Mouse (Mus musculus) splenic B cell, adult 2 months (primary cell): ENCODE results near the gene Rab21.

Experiments
- DNase-seq: peaks from one replicate; pipeline ENCODE4 v3.0.0-alpha.2; 2011; ENCODE audit warnings: low read depth, low spot score
- H3K27me3 ChIP-seq: 2 replicates; pipeline ENCODE4 v1.6.1; 2012; ENCODE audit warnings: mild to moderate bottlenecking, low read length, moderate library complexity, mixed read lengths; ENCODE audit not compliant: control insufficient read depth, poor library complexity, insufficient read depth, severe bottlenecking
- H3K36me3 ChIP-seq: 2 replicates; pipeline ENCODE4 v1.6.1; 2012; ENCODE audit warnings: mild to moderate bottlenecking, low read length, moderate library complexity, mixed read lengths; ENCODE audit not compliant: control insufficient read depth, poor library complexity, insufficient read depth, severe bottlenecking

Rab21 gene

DNA sequence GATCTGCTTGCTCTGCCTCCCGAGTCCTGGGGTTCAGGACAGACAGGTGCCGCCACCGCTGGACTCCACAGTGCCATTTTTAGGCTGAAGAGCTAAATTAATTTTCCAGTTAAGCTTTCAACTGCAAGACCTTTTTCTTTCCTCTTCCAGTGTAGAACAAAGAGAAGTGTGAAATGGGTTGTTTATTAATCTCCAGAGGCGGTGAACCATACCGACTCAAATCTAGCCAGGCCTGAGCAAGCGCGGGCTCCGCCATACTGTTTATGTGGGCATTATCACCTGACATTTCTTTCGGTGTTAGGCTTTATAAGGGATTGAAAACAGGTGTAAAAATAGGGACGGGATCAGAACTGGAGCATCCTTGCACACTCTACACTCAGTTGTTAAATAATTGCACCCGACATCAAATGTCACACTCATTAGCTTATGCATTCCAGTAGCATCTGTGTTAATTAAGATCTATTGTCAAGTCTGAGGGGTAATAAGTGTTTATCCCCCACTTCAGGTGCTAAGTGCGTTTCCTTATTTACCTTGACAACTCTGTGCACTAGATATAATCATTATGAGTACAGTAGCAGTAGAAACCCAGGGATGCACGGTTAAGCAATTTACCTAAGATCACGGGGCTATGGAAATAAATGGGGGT lies 1.6 kb downstream of the Rab21 start:
- Histone ChIP-seq H3K36me3 (no peaks in the 10 kb centered on the region; the same call in 1 of the 2 replicates), H3K27me3 (no peaks in the 10 kb centered on the region)
- DNase-seq: peak; percentile 37

DNA sequence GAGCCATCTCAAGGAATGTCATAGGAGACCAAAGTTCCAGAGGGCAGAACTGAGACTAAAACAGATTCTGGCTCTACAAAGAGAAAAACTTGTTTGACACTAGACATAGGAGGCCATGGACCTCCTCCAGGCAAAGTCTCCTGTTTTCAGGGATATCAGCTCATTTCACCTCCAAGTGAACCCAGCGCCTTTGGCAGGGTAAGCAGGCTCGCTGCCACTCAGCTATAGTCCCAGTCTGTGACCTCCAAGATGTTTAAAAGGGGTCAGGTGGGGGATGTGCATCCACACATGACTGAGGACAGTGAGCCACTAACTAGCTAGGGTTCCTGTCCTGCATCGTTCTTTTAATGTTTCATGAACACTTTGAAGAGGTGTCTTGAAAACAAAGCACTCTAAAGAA lies 2.7 kb downstream of the Rab21 start:
- peak; percentile 10 for DNase-seq
- H3K27me3 ChIP-seq: no peaks in the 10 kb centered on the region

DNA sequence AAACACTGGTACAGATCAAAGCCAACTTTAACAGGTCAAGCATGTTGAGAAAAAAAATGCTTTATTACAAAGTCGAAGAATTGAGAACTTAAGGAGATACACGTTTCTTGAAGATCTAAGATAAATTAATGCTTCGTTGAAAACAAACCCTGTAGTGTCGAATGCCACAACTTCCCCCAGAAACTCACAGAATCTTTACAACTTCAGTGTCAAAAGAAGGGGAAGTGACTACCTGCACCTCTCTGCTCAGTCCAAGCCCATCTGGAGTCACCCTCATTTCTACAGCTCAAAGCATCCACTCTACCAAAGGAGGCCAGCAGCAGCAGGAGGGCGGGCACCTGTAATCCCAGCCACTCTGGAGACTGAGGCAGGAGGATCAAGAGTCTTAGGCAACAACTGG lies 3.2 kb downstream of the Rab21 start:
- no peaks in the 10 kb centered on the region; the same call in 1 of the 2 replicates for H3K36me3 ChIP-seq
- H3K27me3 ChIP-seq: no peaks in the 10 kb centered on the region
- peak; percentile 83 for DNase-seq

More for the DNA sequence above, 2.7 kb downstream of the Rab21 start:
- H3K36me3 ChIP-seq: no peaks in the 10 kb centered on the region; the same call in 1 of the 2 replicates

DNA sequence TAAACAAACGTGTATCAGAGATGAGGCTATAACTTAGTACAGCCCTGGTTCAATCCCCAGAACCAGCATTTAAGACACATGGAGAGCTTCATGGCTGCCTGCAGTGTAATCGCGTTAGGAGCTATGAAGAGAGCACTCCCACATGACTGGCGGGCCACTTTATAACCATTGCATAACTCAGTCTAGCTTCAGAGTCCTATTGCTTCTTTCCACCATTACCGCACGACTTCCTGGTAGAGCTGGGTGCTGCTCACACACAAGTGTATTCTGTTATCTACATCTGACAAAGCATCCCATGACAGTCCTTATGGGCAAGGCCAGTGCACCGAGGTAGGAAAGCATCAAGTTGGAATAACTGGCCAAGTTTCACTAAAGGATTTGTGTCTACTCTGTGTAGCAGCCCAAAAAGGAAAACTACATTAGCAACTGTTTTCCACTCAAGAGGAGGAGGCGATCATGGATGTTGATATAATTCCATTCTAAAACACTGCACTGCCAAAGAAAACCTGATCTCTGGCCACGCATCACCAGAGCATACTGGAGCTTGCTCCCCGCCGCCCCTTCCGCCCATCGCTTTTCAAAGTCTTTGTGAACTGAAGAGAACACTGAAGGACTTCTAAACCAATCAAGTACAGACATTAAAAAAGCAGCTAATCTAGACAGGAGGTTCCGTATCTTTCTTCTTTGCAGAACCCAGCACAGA lies 4.0 kb downstream of the Rab21 start:
- no peaks in the 10 kb centered on the region; the same call in 1 of the 2 replicates for H3K36me3 ChIP-seq
- no peak for DNase-seq
- H3K27me3 ChIP-seq: no peaks in the 10 kb centered on the region

DNA sequence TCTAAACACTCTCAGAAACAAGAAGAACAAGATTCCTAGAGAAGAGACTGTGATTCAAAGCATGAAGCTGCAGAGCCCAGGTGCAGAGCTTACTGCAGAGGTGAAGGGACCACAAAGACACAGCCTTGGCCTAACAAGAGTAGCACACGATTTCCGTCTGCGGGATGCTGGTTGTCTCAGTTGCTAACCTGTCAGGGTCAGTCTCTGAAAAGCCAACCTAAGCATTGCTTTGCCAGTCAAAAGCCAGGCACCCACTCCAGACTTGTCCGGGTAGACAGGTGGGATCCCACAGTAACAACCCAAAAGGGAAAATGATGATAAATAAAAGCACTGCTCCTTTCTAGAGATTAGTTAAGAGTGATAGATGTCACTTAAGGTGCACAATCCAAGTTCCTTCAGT lies 6.2 kb downstream of the Rab21 start:
- H3K27me3 ChIP-seq: no peaks in the 10 kb centered on the region
- H3K36me3 ChIP-seq: no peaks in the 10 kb centered on the region; the same call in 1 of the 2 replicates
- DNase-seq: no peak

DNA sequence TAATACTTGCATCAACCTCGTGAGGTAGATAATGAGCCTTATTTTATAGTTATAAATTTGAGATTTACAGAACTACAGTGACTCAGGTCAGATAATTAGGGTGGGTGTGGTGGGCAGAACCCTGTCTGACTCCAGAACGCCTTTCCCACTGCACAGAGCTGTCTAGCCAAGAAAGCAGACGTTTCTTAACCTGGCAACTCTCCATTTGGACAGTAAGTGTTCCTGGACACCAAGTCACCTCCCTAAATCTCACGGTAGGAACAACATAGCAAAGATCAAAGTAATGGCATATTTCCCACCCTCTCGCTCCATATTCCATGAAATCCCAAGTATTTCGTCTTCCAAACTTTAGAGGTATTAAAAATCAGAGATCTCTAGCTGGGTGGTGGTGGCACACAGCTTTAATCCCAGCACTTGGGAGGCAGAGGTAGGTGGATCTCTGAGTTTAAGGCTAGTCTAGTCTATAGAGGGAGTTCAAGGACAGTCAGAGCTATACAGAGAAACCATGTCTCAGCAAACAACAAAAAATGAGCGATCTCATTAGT lies 8.0 kb downstream of the Rab21 start:
- Histone ChIP-seq H3K36me3 (peaks cover 8% of the 10 kb centered on the region), H3K27me3 (no peaks in the 10 kb centered on the region)
- no peak for DNase-seq

DNA sequence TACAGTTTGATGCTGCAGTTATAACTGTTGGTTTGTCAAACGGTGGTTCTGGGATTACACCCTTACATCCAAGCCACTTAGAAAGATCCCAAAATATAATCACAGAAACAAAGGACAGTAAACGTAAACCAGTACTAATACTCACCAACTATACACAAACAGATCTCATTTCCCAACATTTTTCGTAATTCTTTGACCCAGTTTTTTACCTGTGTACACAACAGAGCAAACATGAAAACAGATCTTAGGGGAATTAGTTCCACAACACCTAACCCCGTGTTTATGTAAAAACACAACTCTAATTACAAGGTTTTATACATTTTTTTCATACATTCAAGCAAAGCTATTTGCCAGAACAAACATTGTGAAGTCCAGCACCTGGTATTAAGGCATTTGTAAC lies 16.7 kb downstream of the Rab21 start:
- no peak for DNase-seq
- no peaks in the 10 kb centered on the region for H3K27me3 ChIP-seq
- H3K36me3 ChIP-seq: peaks cover 23% of the 10 kb centered on the region

DNA sequence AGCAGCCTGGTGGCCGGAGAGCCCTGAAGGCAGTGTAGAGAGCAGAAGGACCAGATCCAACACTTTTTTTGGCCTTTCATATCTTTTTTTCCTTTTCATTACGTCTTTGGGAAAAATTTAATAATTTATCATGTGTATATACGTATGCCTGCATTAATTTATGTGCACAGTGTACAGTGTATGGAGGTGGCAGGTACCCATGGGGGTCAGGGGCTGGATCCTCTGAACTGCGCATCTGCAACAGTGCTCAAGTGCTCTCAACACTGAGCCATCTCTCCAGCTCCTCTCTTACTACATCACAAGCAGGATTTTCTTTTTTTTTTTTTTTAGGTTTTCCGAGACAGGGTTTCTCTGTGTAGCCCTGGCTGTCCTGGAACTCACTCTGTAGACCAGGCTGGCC lies 17.8 kb downstream of the Rab21 start:
- Histone ChIP-seq H3K36me3 (peaks cover 23% of the 10 kb centered on the region), H3K27me3 (no peaks in the 10 kb centered on the region)
- no peak for DNase-seq

DNA sequence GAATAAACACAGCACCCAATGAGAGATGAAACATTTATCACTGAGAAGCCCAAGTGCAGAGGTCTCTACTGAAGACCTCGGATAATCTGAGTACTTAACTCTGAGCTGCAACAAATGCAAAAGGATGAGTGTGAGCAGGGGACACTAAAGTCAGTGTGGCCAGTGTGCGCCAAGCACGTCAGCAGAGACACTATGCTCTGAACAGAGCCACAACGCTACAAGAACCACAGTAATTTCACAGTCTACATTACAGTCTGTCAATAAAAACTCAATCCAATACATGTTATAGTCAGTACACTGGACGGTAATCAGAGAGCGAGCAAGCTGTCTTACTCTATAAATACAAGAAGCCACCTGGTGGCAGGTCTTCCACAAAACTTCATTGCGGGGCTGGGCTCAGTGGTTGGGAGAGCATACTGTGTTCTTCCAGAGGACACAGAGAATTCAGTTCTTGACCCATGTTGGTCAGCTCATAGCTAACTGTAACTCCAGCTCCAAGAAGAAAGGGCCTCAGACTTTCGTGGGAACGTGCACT lies 18.9 kb downstream of the Rab21 start:
- DNase-seq: no peak
- no peaks in the 10 kb centered on the region for H3K27me3 ChIP-seq
- peaks cover 17% of the 10 kb centered on the region for H3K36me3 ChIP-seq

DNA sequence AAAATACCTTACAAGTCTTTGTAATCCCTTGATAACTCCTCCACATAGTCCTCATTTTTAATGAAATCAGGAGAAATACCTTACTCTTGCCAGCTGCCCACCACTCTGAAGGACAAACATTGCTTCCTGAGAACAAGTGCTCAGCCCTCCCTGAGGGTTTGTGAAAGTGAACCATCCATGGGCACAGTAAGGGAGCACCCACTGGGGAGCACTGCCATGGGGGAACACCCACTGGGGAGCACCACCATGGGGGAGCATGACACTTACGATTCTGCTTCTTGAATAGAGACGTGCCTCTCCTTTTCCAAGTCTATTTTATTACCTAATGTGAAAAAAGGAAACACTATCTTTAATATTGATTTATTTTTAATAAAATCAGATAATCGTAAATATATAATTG lies 20.2 kb downstream of the Rab21 start:
- no peaks in the 10 kb centered on the region for H3K27me3 ChIP-seq
- no peak for DNase-seq
- H3K36me3 ChIP-seq: peaks cover 17% of the 10 kb centered on the region

DNA sequence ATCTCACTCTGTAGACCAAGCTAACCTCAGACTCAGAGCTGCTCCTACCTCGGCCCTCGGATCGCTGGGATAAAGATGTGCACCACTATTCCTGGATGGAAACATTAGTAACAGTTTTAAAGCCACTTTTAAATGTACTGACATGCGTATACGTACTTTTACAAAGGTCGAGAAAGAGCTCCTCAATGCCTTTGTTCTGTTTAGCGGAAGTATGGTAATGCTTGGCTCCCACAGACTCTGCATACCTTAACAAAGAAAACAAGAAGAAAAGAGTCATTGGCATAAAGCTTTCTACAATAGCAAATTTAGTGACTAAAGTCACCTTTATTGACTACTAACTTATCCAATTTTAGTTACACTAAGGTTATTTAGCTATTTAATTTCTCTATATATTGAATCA lies 20.7 kb downstream of the Rab21 start:
- Histone ChIP-seq H3K27me3 (no peaks in the 10 kb centered on the region), H3K36me3 (peaks cover 16% of the 10 kb centered on the region)
- no peak for DNase-seq

DNA sequence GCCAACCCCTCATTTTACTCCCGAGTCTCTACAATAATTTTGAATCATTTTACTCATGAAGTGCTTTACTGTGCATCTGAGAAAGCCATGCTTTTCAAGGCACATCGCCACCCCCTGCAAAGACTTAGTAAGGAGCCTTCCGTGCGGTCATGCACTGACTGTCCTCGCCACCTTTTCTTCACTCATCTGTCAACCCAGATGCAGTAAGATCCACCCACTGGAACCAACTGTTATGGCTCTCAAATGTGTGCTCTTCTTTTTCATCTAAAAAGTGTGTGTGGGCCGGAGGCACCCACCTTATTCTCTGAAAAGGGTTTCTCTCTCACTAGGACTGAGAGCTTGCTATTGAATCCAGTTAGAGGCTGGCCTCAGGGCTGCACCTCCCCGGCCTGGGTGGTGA lies 21.4 kb downstream of the Rab21 start:
- no peak for DNase-seq
- Histone ChIP-seq H3K27me3 (no peaks in the 10 kb centered on the region), H3K36me3 (peaks cover 17% of the 10 kb centered on the region)

DNA sequence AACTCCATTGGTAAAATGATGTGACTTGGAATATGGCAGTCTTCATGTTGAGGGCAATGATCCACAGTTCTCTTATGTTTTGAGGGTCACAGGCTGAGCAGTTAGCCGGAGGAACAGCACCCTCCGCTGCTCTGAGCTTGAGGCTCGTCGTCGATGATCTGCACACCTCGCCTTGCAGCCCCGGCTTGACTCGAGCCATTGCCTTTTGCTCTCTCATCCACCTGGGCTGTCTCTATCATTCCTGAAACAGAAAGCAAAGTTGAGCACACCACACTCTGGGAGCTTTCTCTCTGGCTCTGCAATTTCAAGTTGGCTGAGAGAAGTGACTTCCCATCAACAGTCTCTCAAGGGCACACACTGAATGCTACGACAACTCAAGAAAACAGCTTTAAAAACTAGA lies 24.7 kb downstream of the Rab21 start:
- H3K27me3 ChIP-seq: no peaks in the 10 kb centered on the region
- DNase-seq: no peak
- peaks cover 17% of the 10 kb centered on the region for H3K36me3 ChIP-seq

DNA sequence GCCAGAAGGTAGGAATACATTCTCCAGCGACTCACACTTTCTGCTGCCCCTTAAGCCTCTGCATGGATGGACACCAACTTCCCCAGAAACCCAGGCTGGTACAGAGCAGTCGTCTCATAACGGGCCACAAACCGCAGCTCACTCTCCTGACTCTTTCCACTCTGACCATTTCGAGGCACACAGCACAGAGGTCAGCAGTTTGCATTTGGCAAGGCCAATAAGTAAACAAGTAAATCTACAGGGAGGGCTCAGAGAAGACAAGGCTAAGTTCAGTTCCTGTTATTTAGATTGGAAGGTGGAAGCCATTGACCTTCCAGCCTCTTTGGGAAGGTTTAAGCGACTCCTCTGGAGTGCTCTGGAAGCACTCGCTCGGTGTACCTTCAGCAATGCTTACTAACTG lies 26.5 kb downstream of the Rab21 start:
- DNase-seq: no peak
- H3K27me3 ChIP-seq: no peaks in the 10 kb centered on the region
- peaks cover 12% of the 10 kb centered on the region for H3K36me3 ChIP-seq

DNA sequence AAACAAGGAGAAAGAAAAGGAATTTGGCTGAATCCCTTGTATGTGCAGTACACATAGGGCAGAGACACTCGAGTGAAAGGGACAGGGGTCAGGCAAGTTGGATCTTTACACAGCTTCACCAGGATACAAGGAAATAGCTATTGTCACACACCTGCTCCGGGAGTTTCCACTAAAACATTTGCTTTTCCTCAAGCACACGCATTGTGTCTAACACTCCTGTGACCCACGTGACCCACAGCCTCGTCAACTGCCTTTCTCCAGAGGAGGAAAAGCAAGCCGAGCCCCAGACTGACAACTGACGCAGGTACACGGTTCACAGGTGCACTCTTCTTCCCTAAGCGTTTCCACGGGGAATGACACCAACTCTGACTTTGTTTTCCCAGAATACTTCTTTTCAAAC lies 31.2 kb downstream of the Rab21 start:
- DNase-seq: no peak
- Histone ChIP-seq H3K27me3 (no peaks in the 10 kb centered on the region), H3K36me3 (peaks cover 6% of the 10 kb centered on the region)
